Mouse (Mus musculus) MEL (cell line): ENCODE data around the gene Spef1. TPM values are rescaled to one million over a fixed set of nuclear protein-coding genes. Genes with fewer than 3 reads are reported as not detected.

Experiments
- DNase-seq: peaks from one replicate; pipeline ENCODE4 v3.0.0; 2011; ENCODE audit warnings: low read depth, low spot score
- H3K27ac ChIP-seq: 2 replicates; pipeline ENCODE4 v1.5.1; 2012; ENCODE audit warnings: low read depth, mild to moderate bottlenecking, control low read depth, low read length, moderate library complexity; ENCODE audit not compliant: control insufficient read depth
- H3K27me3 ChIP-seq, 2 experiments: fragments of 150-350 bp in 1 of 2; sonication (generic) in 1 of 2; 2 replicates each; pipeline ENCODE4 v1.6.1; 2012; ENCODE audit warnings: low read length in 2 of 2, mild to moderate bottlenecking in 2 of 2, improper control_type of control experiment in 1 of 2, moderate library complexity in 1 of 2; ENCODE audit not compliant: insufficient read depth in 2 of 2, control insufficient read depth in 1 of 2
- H3K36me3 ChIP-seq, 2 experiments: 2 replicates each; pipeline ENCODE4 v1.6.1; 2012 to 2014; ENCODE audit warnings: low read length in 2 of 2, improper control_type of control experiment in 1 of 2, inconsistent platforms in 1 of 2, mild to moderate bottlenecking in 1 of 2; ENCODE audit not compliant: insufficient read depth in 2 of 2, control insufficient read depth in 1 of 2
- H3K4me1 ChIP-seq, 2 experiments: fragments of 150-350 bp in 1 of 2; sonication (generic) in 1 of 2; 2 replicates each; pipeline ENCODE4 v1.6.1; 2012; ENCODE audit warnings: low read length in 2 of 2, improper control_type of control experiment in 1 of 2, mild to moderate bottlenecking in 1 of 2; ENCODE audit not compliant: insufficient read depth in 2 of 2, control insufficient read depth in 1 of 2
- H3K4me3 ChIP-seq, 2 experiments: fragments of 150-350 bp in 1 of 2; sonication (generic) in 1 of 2; 2 replicates each; pipeline ENCODE4 v1.5.1; 2012; ENCODE audit warnings: low read depth in 2 of 2, low read length in 2 of 2, mild to moderate bottlenecking in 2 of 2, moderate library complexity in 2 of 2, control low read depth in 1 of 2, improper control_type of control experiment in 1 of 2; ENCODE audit not compliant: control insufficient read depth in 1 of 2, insufficient read depth in 1 of 2
- H3K79me2 ChIP-seq: 2 replicates; pipeline ENCODE4 v1.6.1; 2012; ENCODE audit warnings: mild to moderate bottlenecking, low read length, moderate library complexity; ENCODE audit not compliant: control insufficient read depth, poor library complexity, insufficient read depth
- H3K9ac ChIP-seq: 2 replicates; pipeline ENCODE4 v1.6.1; 2012; ENCODE audit warnings: low read depth, mild to moderate bottlenecking, control low read depth, low read length, moderate library complexity; ENCODE audit not compliant: control insufficient read depth, poor library complexity, severe bottlenecking
- H3K9me3 ChIP-seq: fragments of 150-350 bp; sonication (generic); replicated peaks from 2 replicates; pipeline ENCODE4 v1.6.1; 2012; ENCODE audit warnings: mild to moderate bottlenecking, low read length, improper control_type of control experiment, moderate library complexity; ENCODE audit not compliant: insufficient read depth
- BHLHE40 ChIP-seq: IDR thresholded peaks from 2 replicates; pipeline ENCODE4 v1.6.1; 2012; ENCODE audit warnings: low read depth, mild to moderate bottlenecking, inconsistent platforms, low read length, improper control_type of control experiment, borderline replicate concordance
- CHD1 ChIP-seq: IDR thresholded peaks from 2 replicates; pipeline ENCODE4 v1.6.1; 2012; ENCODE audit warnings: low read depth, mild to moderate bottlenecking, inconsistent platforms, low read length, improper control_type of control experiment
- CTCF ChIP-seq, 3 experiments: IDR thresholded peaks in 2 of 3; conservative IDR thresholded peaks in 1 of 3; 2 replicates each; pipeline ENCODE4 v1.5.1; 2011 to 2012; ENCODE audit warnings: low read length in 3 of 3, low read depth in 2 of 3, mild to moderate bottlenecking in 2 of 3, improper control_type of control experiment in 1 of 3, inconsistent platforms in 1 of 3, mixed read lengths in 1 of 3, moderate library complexity in 1 of 3; ENCODE audit not compliant: control insufficient read depth in 1 of 3, insufficient read depth in 1 of 3, poor library complexity in 1 of 3, severe bottlenecking in 1 of 3
- EP300 ChIP-seq, 2 experiments: IDR thresholded peaks; 2 replicates each; pipeline ENCODE4 v1.6.1; 2011; ENCODE audit warnings: improper control_type of control experiment in 2 of 2, low read length in 2 of 2, low read depth in 1 of 2, mild to moderate bottlenecking in 1 of 2
- GATA1 ChIP-seq: IDR thresholded peaks from 2 replicates; pipeline ENCODE4 v1.6.1; 2011; ENCODE audit warnings: low read depth, low read length, improper control_type of control experiment
- JUND ChIP-seq: IDR thresholded peaks from 2 replicates; pipeline ENCODE4 v1.6.1; 2011; ENCODE audit warnings: low read depth, mild to moderate bottlenecking, improper control_type of control experiment, low read length
- MAFK ChIP-seq: IDR thresholded peaks from 2 replicates; pipeline ENCODE4 v1.6.1; 2011; ENCODE audit warnings: low read depth, mild to moderate bottlenecking, low read length, improper control_type of control experiment, borderline replicate concordance
- MAX ChIP-seq: IDR thresholded peaks from 2 replicates; pipeline ENCODE4 v1.6.1; 2011; ENCODE audit warnings: low read length, improper control_type of control experiment
- MAZ ChIP-seq: IDR thresholded peaks from 2 replicates; pipeline ENCODE4 v1.6.1; 2012; ENCODE audit warnings: low read depth, mild to moderate bottlenecking, inconsistent platforms, low read length, improper control_type of control experiment
- MXI1 ChIP-seq: IDR thresholded peaks from 2 replicates; pipeline ENCODE4 v1.6.1; 2011; ENCODE audit warnings: mild to moderate bottlenecking, low read depth, low read length, improper control_type of control experiment
- NELFE ChIP-seq: IDR thresholded peaks from 2 replicates; pipeline ENCODE4 v1.6.1; 2011; ENCODE audit warnings: low read depth, low read length, improper control_type of control experiment
- NRF1 ChIP-seq: IDR thresholded peaks from 2 replicates; pipeline ENCODE4 v1.6.1; 2014; ENCODE audit warnings: low read depth, mild to moderate bottlenecking, inconsistent platforms, low read length, improper control_type of control experiment, moderate library complexity; ENCODE audit not compliant: poor library complexity, insufficient read depth, severe bottlenecking
- POLR2AphosphoS2 ChIP-seq: IDR thresholded peaks from 2 replicates; pipeline ENCODE4 v1.6.1; 2011; ENCODE audit warnings: low read length, improper control_type of control experiment
- POLR2AphosphoS5 ChIP-seq: IDR thresholded peaks from 2 replicates; pipeline ENCODE4 v1.6.1; 2012; ENCODE audit warnings: low read depth, borderline replicate concordance, mild to moderate bottlenecking, inconsistent platforms, low read length, moderate library complexity, mixed read lengths
- RAD21 ChIP-seq: IDR thresholded peaks from 2 replicates; pipeline ENCODE4 v1.6.1; 2011; ENCODE audit warnings: mild to moderate bottlenecking, low read depth, low read length, improper control_type of control experiment
- SIN3A ChIP-seq: IDR thresholded peaks from 2 replicates; pipeline ENCODE4 v1.6.1; 2012; ENCODE audit warnings: low read length, improper control_type of control experiment, inconsistent platforms
- SMC3 ChIP-seq: IDR thresholded peaks from 2 replicates; pipeline ENCODE4 v1.6.1; 2011; ENCODE audit warnings: low read depth, low read length, improper control_type of control experiment
- TCF12 ChIP-seq: IDR thresholded peaks from 2 replicates; pipeline ENCODE4 v1.6.1; 2014; ENCODE audit warnings: low read depth, mild to moderate bottlenecking, inconsistent platforms, low read length, improper control_type of control experiment, moderate library complexity
- UBTF ChIP-seq: IDR thresholded peaks from 2 replicates; pipeline ENCODE4 v1.6.1; 2012; ENCODE audit warnings: low read depth, mild to moderate bottlenecking, inconsistent platforms, low read length, improper control_type of control experiment, moderate library complexity, borderline replicate concordance; ENCODE audit not compliant: insufficient read depth
- USF1 ChIP-seq: IDR thresholded peaks from 2 replicates; pipeline ENCODE4 v1.6.1; 2014; ENCODE audit warnings: low read depth, mild to moderate bottlenecking, inconsistent platforms, low read length, improper control_type of control experiment, moderate library complexity
- USF2 ChIP-seq, 2 experiments: IDR thresholded peaks; 2 replicates each; pipeline ENCODE4 v1.6.1; 2011 to 2012; ENCODE audit warnings: improper control_type of control experiment in 2 of 2, low read length in 2 of 2, borderline replicate concordance in 1 of 2, inconsistent platforms in 1 of 2, low read depth in 1 of 2, mild to moderate bottlenecking in 1 of 2; ENCODE audit not compliant: insufficient read depth in 1 of 2
- ZC3H11A ChIP-seq: IDR thresholded peaks from 2 replicates; pipeline ENCODE4 v1.6.1; 2012; ENCODE audit warnings: low read depth, mild to moderate bottlenecking, inconsistent platforms, low read length, improper control_type of control experiment
- polyA plus RNA-seq, 2 experiments: library from polyadenylated mRNA; stranded (reverse) in 1 of 2; unstranded in 1 of 2; fragments of >175 nt in 1 of 2; fragments of >200 nt in 1 of 2; gene quantifications; 2 replicates each; pipeline versions ENCODE4 v1.2.1 to v1.2.4; 2012; ENCODE audit warnings: low replicate concordance in 2 of 2, low read depth in 1 of 2; ENCODE audit not compliant: insufficient read length in 2 of 2, insufficient read depth in 1 of 2, missing spikeins in 1 of 2
- total RNA-seq: library from RNA; depleted of rRNA; stranded (reverse); fragments of 300-350 nt; gene quantifications from 2 replicates; pipeline ENCODE4 v1.2.3, GENCODE M21; 2012

Spef1 gene
- total and polyA plus RNA-seq, 3 experiments: 1.2 to 1.8 TPM; not detected in 1

- TF ChIP-seq MXI1 (no peak), NELFE (no peak), MAZ (no peak), CTCF (IDR thresholded peaks at IDR 0.05 in 2 of 3, conservative IDR thresholded peaks at IDR 0.05 in 1 of 3; ENCODE audit: control insufficient read depth in 1 of 3, insufficient read depth in 1 of 3, low read depth in 2 of 3, low read length in 3 of 3, poor library complexity in 1 of 3, severe bottlenecking in 1 of 3) (no peak), JUND (no peak), UBTF (no peak)
These were observed 20.9 kb downstream of the Spef1 start (continued) for GRCm38 (mm10) chr2:131166172-131166571.

GRCm38 (mm10) chr2:131163924-131164323, 23.2 kb downstream of the Spef1 start:
- Histone ChIP-seq H3K4me3 (no peak overlapping the region), H3K9me3 (no peaks in the 10 kb centered on the region), H3K4me1 (peaks cover 0 to under 1% of the 10 kb centered on the region in 2 experiments; a peak in 1 of 4 replicates), H3K27ac (no peak overlapping the region), H3K79me2 (peaks cover 4% of the 10 kb centered on the region), H3K27me3 (no peaks in the 10 kb centered on the region)
- no peak for DNase-seq
- TF ChIP-seq NRF1 (no peak), USF2 (IDR thresholded peaks at IDR 0.05; ENCODE audit: borderline replicate concordance in 1 of 2, insufficient read depth in 1 of 2, low read depth in 1 of 2, low read length in 2 of 2) (no peak), MXI1 (no peak), TCF12 (no peak), GATA1 (no peak), MAX (no peak), JUND (no peak), BHLHE40 (no peak)
- TF ChIP-seq, all 39 proteins: peak for 0
- Histone ChIP-seq H3K36me3 (no peaks in the 10 kb centered on the region; a peak in 1 of 4 replicates), H3K9ac (no peak overlapping the region)

GRCm38 (mm10) chr2:131160671-131161111, 26.4 kb downstream of the Spef1 start:
- Histone ChIP-seq H3K27ac (peak overlapping the region; percentile 30), H3K9me3 (no peaks in the 10 kb centered on the region), H3K4me3 (peak overlapping the region; percentile 62 to 69), H3K9ac (peak overlapping the region; percentile 73), H3K36me3 (no peaks in the 10 kb centered on the region; a peak in 1 of 4 replicates), H3K79me2 (peaks cover 6% of the 10 kb centered on the region), H3K4me1 (peaks cover 0 to 4% of the 10 kb centered on the region in 2 experiments; a peak in 1 of 4 replicates), H3K27me3 (no peaks in the 10 kb centered on the region)
- TF ChIP-seq MAFK (no peak), POLR2AphosphoS5 (no peak), USF1 (no peak), ZC3H11A (peak; percentile 38; the same call in 1 of the 2 replicates), SMC3 (peak; percentile 47), CTCF (IDR thresholded peaks at IDR 0.05 in 2 of 3, conservative IDR thresholded peaks at IDR 0.05 in 1 of 3; ENCODE audit: control insufficient read depth in 1 of 3, insufficient read depth in 1 of 3, low read depth in 2 of 3, low read length in 3 of 3, poor library complexity in 1 of 3, severe bottlenecking in 1 of 3) (peak in 1 of 3 experiments; percentile 43; a peak in 2 of 6 replicates), RAD21 (peak; percentile 40), SIN3A (0 out of 2 replicates have a peak, but pooled peaks have one; percentile 2), EP300 (IDR thresholded peaks at IDR 0.05; ENCODE audit: low read depth in 1 of 2, low read length in 2 of 2) (no peak), POLR2AphosphoS2 (no peak), CHD1 (0 out of 2 replicates have a peak, but pooled peaks have one; percentile 32), BHLHE40 (peak; percentile 12; the same call in 1 of the 2 replicates)
- DNase-seq: peak; percentile 65
